Mouse (Mus musculus): ENCODE data around the gene Mgarp. TPM values are rescaled to one million over a fixed set of nuclear protein-coding genes. Genes with fewer than 3 reads are reported as not detected.

The Mgarp gene
- total RNA-seq, 1 experiment from 2014 or later, result 688 TPM

DNA sequence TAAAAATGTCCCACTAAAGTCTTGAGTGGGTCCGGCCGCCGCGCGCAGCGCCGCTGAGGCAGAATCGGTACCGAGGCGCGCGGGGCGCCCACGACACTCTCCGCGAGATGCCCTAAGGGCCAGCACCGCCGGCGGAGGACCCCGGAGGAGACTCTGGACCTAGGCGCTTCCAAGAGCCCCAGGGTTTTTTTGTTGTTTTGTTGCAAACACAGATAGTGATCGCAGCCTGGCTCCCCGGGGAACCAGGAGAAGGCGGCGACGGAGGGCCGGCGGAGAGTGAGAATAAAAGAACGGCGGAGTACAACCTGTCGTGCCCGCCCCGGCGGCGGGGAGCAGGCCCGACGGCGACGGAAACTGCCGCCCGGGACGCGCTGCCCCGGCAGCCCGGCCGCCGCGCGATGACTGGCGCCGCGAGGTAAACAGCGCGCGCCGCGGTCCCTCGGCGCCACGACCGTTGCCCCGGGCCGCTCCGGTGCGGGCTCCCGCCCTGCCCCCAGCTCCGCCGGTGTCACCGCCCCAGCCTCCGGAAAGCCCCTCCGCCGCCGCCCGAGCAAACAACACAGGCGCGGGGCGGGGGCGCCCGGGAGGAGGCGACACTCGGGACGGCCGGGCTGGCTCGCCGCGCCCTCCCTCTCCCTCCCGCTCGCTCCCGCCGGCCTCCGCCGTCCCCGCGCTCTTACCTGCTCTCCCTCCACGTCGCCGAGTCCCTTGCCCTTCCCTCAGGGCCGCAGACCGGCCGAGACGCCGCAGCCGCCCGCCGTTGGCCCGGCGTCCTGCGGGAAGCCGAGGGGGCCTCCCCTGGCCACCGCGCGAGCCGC is 56.6 kb downstream of the Mgarp start:
- DNase-seq, result peak; percentile 63

DNA sequence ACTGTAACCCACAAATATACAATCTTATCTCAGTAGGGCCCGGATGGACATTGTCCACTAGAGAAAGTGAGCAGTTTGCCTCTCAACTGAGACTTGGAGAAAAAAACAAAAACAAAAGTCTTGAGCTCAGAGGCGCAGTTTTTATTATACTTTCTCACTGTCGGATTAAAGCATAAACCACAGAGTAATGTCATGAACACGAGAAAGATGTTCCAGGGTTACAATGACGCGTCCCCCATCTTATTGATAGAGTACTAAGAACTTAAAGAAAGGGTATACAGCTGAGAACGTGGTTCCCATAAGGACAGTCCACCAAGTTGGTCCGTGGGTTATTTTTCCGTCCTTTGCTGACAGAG is 57.2 kb downstream of the Mgarp start:
- DNase-seq, result no peak

Other genes starting within 250 kb of the Mgarp start
- 10.7 and 27.8 TPM in 2 replicates for gene Noct, start 172.3 kb downstream of the Mgarp start, total RNA-seq (2021)
- 84.4 and 88.0 TPM in 2 replicates for gene Elf2, start 56.1 kb downstream of the Mgarp start, total RNA-seq (2021)
- 716 and 732 TPM in 2 replicates for gene Ndufc1, start 12.2 kb upstream of the Mgarp start, total RNA-seq (2021)
- 56.0 and 65.8 TPM in 2 replicates for gene Naa15, start 18.4 kb upstream of the Mgarp start, total RNA-seq (2021)
- 14.1 and 17.4 TPM in 2 replicates for gene Rab33b, start 87.2 kb upstream of the Mgarp start, total RNA-seq (2021)
- gene Setd7, start 164.1 kb upstream of the Mgarp start, total RNA-seq (2021), result 38.5 and 53.8 TPM in 2 replicates

Data from adrenal gland, postnatal 25 days (tissue).